Mouse (Mus musculus) embryonic fibroblast, embryonic 13.5 days (primary cell): ENCODE results near the gene Bcl2l12. TPM values are rescaled to one million over a fixed set of nuclear protein-coding genes. Genes with fewer than 3 reads are reported as not detected.

Experiments used
- H3K27ac ChIP-seq: 2 replicates; pipeline ENCODE4 v1.5.1; 2012; ENCODE audit warnings: low read length, control low read depth, inconsistent platforms; ENCODE audit not compliant: insufficient read depth
- H3K4me1 ChIP-seq: 2 replicates; pipeline ENCODE4 v1.6.1; 2011; ENCODE audit warnings: low read length; ENCODE audit not compliant: control insufficient read depth, insufficient read depth
- H3K4me3 ChIP-seq: 2 replicates; pipeline ENCODE4 v1.5.1; 2011; ENCODE audit warnings: mild to moderate bottlenecking, control low read depth, low read length; ENCODE audit not compliant: insufficient read depth
- CTCF ChIP-seq: IDR thresholded peaks from 2 replicates; pipeline ENCODE4 v1.5.1; 2011; ENCODE audit warnings: mild to moderate bottlenecking, control low read depth, low read length, moderate library complexity, borderline replicate concordance; ENCODE audit not compliant: insufficient read depth
- POLR2A ChIP-seq: IDR thresholded peaks from 2 replicates; pipeline ENCODE4 v1.6.1; 2011; ENCODE audit warnings: low read depth, mild to moderate bottlenecking, control low read depth, low read length, moderate library complexity
- polyA plus RNA-seq: library from polyadenylated mRNA; stranded (reverse); fragments of >200 nt; gene quantifications from 2 replicates; pipeline ENCODE4 v1.2.4, GENCODE M21; 2011; ENCODE audit warnings: low read depth; ENCODE audit not compliant: missing spikeins, insufficient read length

The Bcl2l12 gene
- polyA plus RNA-seq, 1 experiment = 37.1 TPM

DNA sequence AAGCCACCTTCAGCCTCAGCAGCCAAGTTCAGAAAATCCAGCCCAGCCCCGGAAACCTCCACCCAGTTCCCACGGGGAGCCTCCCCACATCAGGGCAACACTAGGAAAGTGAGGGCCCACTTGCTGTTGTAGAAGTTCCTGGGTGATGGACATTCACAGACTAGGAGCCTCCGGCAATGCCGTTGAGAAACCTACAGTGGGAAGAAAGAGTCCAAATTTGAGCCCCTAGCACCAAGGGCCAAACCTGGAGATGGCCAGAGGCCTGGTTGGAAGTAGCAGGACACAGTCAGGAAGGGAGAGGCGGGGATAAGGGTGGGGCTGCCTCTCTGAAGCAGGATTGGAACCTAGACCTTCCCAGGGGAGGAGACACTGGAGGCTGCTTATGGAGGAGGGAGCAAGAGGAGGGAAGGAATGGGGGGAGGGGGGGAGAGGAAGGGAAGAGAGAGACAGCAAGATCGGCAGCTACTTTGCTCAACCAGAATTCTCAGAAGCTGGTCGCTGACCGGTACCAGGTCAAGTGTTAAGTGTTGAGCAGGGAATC lies 20.6 kb upstream of the Bcl2l12 start:
- H3K4me3 ChIP-seq = peak overlapping the region; percentile 75
- no peaks in the 10 kb centered on the region for H3K4me1 ChIP-seq
- TF ChIP-seq POLR2A (peak; percentile 86), CTCF (no peak)
- peak overlapping the region; percentile 94 for H3K27ac ChIP-seq

- Histone ChIP-seq H3K4me1 (no peaks in the 10 kb centered on the region), H3K4me3 (peak within 1 kb of the TSS; percentile 75), H3K27ac (peak within 1 kb of the TSS; percentile 99)
- TF ChIP-seq CTCF (no peak), POLR2A (peak; percentile 87)
These were observed 18.9 kb upstream of the Bcl2l12 start, which contains the start of gene Rras for GRCm38 (mm10) chr7:45017242-45018061. Gene Rras (plus strand): TSS chr7:45017961.

DNA sequence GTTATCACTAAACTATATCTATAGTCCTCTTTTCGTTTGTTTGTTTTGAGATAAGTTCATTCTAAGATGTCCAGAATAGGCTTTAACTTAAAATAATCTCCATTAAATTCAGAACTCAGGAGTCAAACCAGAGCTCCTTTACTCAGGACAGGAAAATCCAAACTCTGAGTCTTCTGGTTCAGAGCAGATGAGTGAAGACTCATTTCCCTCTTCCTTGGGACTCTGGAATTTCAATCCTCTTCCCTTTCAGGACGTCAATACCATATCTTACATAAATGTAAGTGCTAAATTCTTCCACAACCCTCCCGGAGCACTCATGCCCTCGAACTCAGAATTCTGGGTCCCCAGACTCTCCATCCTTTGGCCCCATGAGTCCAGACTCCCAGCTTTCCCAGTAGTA lies 18.2 kb upstream of the Bcl2l12 start:
- Histone ChIP-seq H3K4me1 (no peaks in the 10 kb centered on the region), H3K4me3 (peak overlapping the region; percentile 53), H3K27ac (peak overlapping the region; percentile 99)
- TF ChIP-seq POLR2A (no peak), CTCF (no peak)

DNA sequence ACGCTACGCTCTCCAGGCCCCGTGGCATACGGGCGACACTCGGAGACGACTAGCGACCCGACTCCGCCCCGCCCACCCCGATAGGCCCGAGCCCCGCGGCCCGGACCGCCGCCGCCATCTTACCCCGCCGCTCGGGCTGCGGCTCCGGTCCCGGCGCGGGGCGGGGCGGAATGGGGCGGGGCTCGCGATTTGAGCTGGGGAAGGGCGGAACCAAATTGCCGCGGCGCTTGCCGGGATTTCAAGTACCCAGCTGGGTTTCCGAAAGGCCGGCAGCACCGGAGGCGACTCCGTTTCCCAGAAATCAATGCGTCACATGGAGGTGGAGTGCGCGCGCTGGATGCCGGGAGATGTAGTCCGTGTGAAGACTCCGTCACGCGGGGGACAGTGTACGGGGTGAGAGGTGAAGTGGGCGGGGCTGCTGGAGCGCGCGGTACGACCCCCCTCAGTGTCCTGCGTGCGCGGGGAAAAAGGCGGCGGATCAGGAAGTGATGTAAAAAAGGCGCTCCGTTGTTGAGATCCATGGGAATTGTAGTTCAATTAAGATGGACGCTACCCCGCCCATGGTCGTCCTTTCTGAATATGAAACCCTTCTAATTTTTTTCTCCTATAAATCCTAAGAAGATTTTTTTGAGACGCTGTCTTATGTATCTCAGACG lies 17.6 kb upstream of the Bcl2l12 start, which contains the start of gene Scaf1:
TSS of gene Scaf1 (minus strand) at position 407 of the 656 bp plus-strand sequence.
- peak within 1 kb of the TSS; percentile 99 for H3K27ac ChIP-seq
- peak within 1 kb of the TSS; percentile 97 for H3K4me3 ChIP-seq
- TF ChIP-seq POLR2A (peak; percentile 50), CTCF (no peak)
- no peaks in the 10 kb centered on the region for H3K4me1 ChIP-seq

GRCm38 (mm10) chr7:45015344-45015956 lies 16.9 kb upstream of the Bcl2l12 start:
- no peaks in the 10 kb centered on the region for H3K4me1 ChIP-seq
- TF ChIP-seq POLR2A (peak; percentile 55), CTCF (no peak)
- peak overlapping the region; percentile 63 for H3K27ac ChIP-seq

GRCm38 (mm10) chr7:45014096-45014451 lies 15.6 kb upstream of the Bcl2l12 start:
- Histone ChIP-seq H3K4me1 (no peaks in the 10 kb centered on the region), H3K4me3 (no peak overlapping the region), H3K27ac (no peak overlapping the region)
- TF ChIP-seq POLR2A (no peak), CTCF (no peak)

More at GRCm38 (mm10) chr7:45015344-45015956, 16.9 kb upstream of the Bcl2l12 start:
- peak overlapping the region; percentile 97 for H3K4me3 ChIP-seq

GRCm38 (mm10) chr7:45013366-45014095 lies 15.0 kb upstream of the Bcl2l12 start:
- TF ChIP-seq POLR2A = no peak
- no peak for TF ChIP-seq CTCF
- H3K4me3 ChIP-seq = no peak overlapping the region
- H3K4me1 ChIP-seq = no peaks in the 10 kb centered on the region
- H3K27ac ChIP-seq = no peak overlapping the region

GRCm38 (mm10) chr7:45012824-45013223 lies 14.3 kb upstream of the Bcl2l12 start:
- Histone ChIP-seq H3K27ac (no peak overlapping the region), H3K4me3 (no peak overlapping the region)

DNA sequence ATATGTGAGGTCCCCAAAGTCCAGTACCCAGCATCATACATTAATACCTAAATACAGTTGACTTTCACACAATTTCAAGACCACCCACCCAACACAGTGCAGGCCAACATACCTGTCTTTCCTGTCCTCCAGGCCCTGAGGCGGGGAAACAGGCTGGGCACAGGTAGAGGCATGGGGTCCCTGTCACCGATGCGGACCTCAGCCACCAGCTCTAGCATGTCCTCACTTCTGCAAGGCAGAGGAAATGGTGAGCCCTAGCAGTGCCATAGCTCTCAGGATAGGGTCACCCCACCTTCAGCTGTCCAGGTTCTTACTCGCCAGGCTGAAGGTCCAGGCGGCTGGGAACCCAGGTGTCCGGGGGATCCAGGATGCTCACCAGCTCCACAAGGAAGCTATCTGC lies 13.5 kb upstream of the Bcl2l12 start:
- no peak overlapping the region for H3K4me3 ChIP-seq
- no peak overlapping the region for H3K27ac ChIP-seq
- TF ChIP-seq POLR2A (no peak), CTCF (no peak)
- no peaks in the 10 kb centered on the region for H3K4me1 ChIP-seq

More at GRCm38 (mm10) chr7:45012824-45013223, 14.3 kb upstream of the Bcl2l12 start:
- no peaks in the 10 kb centered on the region for H3K4me1 ChIP-seq
- TF ChIP-seq CTCF (no peak), POLR2A (no peak)
